Mouse (Mus musculus): ENCODE measurements around the gene Gm20458.

DNA sequence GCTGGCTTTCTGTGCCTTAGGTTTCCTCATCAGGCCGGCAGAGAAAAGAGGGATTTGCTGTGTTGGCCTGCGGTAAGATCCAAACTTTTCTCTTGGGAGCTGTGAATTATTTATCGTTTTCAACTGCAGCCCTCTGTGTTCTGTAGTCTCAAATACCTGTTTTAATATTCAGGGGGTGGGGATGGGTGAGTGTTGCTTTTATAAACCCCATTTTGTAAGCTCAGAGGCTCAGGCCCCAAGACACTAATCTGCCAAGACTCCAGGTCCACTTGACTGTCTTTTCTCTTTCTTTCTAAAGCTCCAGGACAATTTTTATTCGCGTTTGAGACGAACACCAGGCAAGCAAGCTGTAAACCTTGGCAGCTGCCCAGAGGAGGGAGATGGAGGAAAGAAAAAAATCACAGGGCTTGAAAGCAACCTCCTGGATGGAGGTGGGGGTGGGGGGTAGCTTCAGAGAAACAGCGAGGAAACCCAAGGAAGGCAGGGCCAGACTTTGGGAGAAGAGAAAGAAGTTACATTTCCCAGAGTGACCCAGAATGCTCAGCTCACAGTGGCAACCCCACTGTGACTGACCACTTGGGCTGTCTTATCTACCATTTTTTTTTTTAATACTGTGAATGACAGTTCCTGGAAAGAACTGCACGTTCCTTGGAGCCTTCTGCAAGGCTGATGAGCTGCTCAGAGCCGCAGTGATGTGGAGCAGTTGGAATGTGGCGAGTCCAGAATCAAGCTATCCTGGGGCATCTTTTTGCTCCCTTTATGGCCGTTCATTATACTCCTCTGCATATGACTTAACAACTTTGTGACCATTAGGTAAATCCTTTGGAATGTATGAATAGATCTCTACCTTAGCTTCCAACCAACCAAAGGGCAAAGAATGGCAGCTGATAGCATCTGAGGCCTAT lies 57.8 kb downstream of the Gm20458 start:
- TF ChIP-seq POLR2A (IDR thresholded peaks at IDR 0.05; ENCODE audit: low read depth, low read length) (no peak), CTCF (conservative IDR thresholded peaks at IDR 0.05; ENCODE audit: insufficient read depth, insufficient read length, low read depth, low read length) (no peak)

All from kidney, adult 2 months (tissue).